Mouse (Mus musculus): Measurements from ENCODE around the gene Qars.

The Qars gene

DNA sequence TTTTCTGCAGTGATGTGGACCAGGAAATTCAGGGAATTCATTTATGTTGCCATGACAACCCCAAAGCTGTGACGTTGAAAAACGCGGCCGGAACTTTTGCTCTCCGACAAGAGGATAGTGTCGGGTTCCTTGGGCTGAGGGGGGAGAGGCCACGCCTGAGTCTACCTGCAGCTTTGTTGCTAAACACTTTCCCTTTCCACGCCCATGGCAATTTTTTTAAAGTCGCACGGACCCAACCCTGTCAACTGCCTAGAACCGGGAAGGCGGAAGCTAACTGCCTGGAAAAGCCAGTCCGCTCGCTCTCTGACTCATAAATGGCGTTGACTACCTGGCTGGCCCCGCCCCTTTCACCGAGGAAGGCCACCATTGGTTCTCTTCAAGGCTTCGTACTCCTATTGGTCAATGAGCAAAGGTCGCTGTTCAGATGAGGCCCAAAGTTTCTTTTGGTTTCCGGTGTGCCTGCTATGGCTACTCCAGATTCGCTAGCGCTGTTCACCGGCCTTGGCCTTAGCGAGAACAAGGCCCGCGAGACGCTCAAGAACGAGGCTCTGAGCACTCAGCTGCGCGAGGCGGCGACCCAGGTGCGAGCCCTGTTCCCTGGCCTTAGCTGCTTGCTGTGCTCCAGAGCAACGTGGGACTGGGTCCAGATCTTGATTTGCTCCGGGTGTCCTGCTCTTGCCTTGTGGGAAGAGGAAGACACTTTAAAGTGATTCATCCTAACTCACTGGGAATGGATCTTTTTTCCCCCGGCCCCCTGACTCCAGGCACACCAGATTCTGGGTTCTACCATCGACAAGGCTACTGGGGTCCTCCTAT lies at the start of gene Qars:
Qars (plus strand) TSS at position 88 of the 816 bp plus-strand sequence.
- peak; percentile 94 to 96 for DNase-seq (ENCODE audit: low spot score in 2 of 2)

DNA sequence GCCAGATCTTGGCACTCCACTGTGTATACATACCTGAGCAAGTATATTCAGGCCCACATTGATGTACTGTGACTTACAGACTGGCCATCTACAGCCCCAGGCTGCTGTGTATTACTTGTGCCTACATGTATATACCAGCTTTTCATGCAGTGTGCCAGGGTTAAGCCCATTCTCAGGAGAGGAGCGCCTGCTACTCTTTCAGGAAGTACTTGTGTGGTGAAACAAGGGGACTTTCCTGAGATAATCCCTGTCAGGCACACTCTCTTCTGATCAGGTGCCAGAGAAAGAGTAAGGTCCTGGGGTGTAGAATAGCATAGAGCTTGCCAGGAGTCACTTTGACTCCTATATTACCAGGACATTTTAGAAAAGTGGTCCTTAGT lies 47.6 kb upstream of the Qars start:
- DNase-seq (ENCODE audit: low spot score in 2 of 2), result no peak

GRCm38 (mm10) chr9:108460319-108461178 lies 47.0 kb upstream of the Qars start, which contains the start of gene Ccdc71:
Gene Ccdc71 (plus strand): TSS chr9:108460527.
- peak; percentile 78 to 83 for DNase-seq (ENCODE audit: low spot score in 2 of 2)

GRCm38 (mm10) chr9:108461181-108461631 lies 46.3 kb upstream of the Qars start, which contains the start of gene Klhdc8b:
Gene Klhdc8b (minus strand): TSS chr9:108461581.
- DNase-seq (ENCODE audit: low spot score in 2 of 2), result no peak

- no peak for DNase-seq (ENCODE audit: low spot score in 2 of 2)
Measured at GRCm38 (mm10) chr9:108461675-108462074, 45.8 kb upstream of the Qars start.

- no peak for DNase-seq (ENCODE audit: low spot score in 2 of 2)
Measured at GRCm38 (mm10) chr9:108462192-108462591, 45.3 kb upstream of the Qars start.

GRCm38 (mm10) chr9:108463713-108464112 lies 43.8 kb upstream of the Qars start:
- no peak for DNase-seq (ENCODE audit: low spot score in 2 of 2)

- DNase-seq (ENCODE audit: low spot score in 2 of 2), result no peak
Measured at GRCm38 (mm10) chr9:108466219-108466618, 41.3 kb upstream of the Qars start.

- DNase-seq (ENCODE audit: low spot score in 2 of 2), result no peak
Measured at GRCm38 (mm10) chr9:108469430-108469829, 38.1 kb upstream of the Qars start.

DNA sequence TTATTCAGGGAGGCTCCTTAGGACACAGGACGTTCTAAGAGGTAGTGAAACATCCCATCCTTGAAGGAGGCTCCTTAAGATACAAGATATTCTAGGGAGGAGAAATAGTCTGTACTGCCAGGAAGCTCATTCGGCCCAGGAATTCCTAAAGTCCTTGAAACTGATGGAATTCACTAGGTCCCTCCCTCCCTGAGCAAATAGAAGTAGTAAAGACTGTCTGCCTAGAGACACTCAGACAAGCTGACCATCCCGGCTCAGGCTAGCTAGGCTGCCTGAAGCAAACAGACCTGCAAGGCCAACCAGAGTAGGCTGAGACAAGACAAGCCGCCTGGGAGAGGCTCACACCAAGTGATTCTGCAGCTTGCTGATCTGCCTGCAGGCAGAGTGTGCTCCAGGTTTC lies 37.7 kb upstream of the Qars start:
- no peak for DNase-seq (ENCODE audit: low spot score in 2 of 2)

DNA sequence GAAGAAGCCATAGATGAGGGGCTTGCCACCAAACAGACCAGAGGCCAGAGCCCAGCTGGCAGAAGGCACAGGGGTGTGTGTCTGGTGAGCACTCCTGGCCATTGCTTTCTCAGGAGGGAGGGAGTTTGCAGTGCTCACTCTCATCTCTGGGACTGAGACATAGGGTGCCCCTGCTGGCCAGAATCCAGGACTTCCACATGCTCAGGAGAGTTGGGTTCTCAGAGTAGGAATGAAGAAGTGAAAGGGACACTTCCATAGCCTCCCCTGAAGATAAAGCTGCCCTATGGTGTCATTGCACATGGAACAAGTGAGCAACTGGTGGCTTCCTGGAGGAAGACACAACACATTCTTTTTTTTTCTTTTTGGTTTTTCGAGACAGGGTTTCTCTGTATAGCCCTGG lies 33.0 kb upstream of the Qars start:
- DNase-seq (ENCODE audit: low spot score in 2 of 2), result no peak

DNA sequence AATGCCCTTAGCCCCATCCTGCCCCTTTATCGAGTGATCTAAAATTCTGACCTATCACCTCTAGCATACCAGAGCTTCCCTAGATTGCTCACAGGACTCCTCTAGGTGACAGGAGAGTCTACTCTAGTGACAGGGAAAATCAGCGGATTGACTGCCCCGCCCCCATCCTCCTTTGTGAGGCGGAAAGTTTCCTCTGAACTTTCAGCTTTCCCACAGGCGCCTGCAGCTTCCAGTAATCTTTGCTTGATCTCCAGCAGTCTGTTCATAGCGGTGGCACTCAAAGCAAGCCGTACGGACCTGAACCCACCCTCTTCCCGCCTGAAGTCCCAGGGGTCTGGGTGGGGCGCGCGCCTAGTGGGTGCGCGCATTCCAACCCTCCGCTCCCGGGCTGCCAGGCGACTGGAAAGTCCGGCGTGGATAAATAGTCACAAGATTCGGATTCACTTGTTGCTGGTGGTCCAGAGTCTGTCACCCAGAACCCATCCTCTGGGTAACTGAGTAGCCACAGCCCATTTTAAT lies 28.8 kb upstream of the Qars start:
- DNase-seq (ENCODE audit: low spot score in 2 of 2), result no peak

DNA sequence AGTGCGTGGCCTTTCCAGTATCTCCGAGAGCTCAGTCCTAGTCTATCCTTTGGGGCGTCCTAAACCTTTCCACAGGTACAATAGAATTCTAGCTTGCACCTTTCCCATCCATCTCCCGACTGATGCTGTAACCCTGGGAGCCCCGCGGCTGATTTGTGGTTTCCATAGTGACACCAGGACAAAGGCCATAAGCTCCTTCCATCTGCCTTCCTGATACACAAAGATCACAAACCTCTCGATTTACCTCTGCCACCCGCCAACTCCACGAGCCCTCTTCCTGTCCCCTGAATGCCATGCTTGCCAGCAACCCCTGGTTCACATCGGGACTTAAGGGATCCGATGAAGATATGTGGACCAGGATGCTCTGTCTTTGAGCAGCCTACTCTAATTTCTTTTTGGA lies 28.3 kb upstream of the Qars start:
- no peak for DNase-seq (ENCODE audit: low spot score in 2 of 2)

GRCm38 (mm10) chr9:108479721-108480351 lies 27.7 kb upstream of the Qars start, which contains the start of gene Lamb2:
Gene Lamb2 (plus strand): TSS chr9:108479736.
- no peak for DNase-seq (ENCODE audit: low spot score in 2 of 2)

DNA sequence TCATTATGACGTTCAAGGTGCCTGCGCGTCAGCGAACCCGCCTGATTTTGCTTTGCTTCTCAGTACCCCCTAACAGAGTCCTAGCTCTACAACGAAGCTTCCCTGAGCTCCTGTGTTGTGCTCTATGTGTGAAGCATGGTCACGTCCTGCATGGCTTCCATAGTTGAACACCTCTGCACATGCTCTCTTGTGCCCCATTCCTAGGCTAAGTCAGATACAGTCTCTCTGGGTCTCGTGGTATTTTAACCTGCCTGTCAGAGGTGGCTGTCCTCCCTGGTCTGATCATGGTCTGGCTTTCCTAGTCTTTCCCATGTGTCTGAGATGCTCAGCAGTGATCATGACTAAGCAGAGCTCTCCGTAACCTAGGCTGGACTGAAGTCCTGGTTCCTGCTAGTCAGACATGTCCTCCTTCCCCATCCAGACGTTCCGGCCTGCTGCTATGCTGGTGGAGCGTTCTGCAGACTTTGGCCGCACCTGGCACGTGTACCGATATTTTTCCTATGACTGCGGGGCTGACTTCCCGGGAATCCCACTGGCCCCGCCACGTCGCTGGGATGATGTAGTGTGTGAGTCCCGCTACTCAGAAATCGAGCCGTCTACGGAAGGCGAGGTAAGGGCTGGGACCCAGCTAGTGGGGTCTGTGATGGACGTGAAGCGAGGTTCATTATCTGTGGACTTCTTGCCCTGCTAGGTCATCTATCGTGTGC lies 26.5 kb upstream of the Qars start:
- no peak for DNase-seq (ENCODE audit: low spot score in 2 of 2)

GRCm38 (mm10) chr9:108481520-108482210 lies 25.8 kb upstream of the Qars start:
- no peak for DNase-seq (ENCODE audit: low spot score in 2 of 2)

GRCm38 (mm10) chr9:108483051-108483790 lies 24.3 kb upstream of the Qars start:
- no peak for DNase-seq (ENCODE audit: low spot score in 2 of 2)

DNA sequence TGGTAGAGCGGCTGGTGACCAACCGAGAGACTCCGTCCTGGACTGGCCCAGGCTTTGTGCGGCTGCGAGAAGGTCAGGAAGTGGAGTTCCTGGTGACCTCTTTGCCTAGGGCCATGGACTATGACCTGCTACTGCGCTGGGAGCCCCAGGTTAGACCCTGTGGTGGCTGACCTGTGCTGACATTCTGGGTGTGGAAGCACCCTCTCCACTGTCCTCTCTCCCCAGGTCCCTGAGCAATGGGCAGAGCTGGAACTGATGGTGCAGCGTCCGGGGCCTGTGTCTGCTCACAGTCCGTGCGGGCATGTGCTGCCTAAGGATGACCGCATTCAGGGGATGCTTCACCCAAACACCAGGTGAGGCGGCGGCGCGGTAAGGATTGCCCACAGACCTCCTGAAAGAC lies 23.5 kb upstream of the Qars start:
- DNase-seq (ENCODE audit: low spot score in 2 of 2), result no peak

- no peak for DNase-seq (ENCODE audit: low spot score in 2 of 2)
Measured at GRCm38 (mm10) chr9:108485301-108485875, 22.1 kb upstream of the Qars start.

Data from spleen, postnatal 36 days (tissue).